Mouse (Mus musculus): ENCODE results near the gene Gprasp2.
A peak's percentile ranks its signal among the peaks of the same experiment; 100 is the strongest.
"Not testable (repeated sequence)": the region's sequence is repeated elsewhere in the genome, so short reads cannot be mapped to it uniquely, and the experiment has no call there.

The Gprasp2 gene

GRCm38 (mm10) chrX:135838521-135839360 is at the start of gene Gprasp2:
Gprasp2 (plus strand) TSS chrX:135839034.
- peak; percentile 42 for DNase-seq (ENCODE audit: low spot score)

- no peak for DNase-seq (ENCODE audit: low spot score)
These were observed 47.3 kb upstream of the Gprasp2 start for GRCm38 (mm10) chrX:135791536-135791935.

GRCm38 (mm10) chrX:135792326-135792725 is 46.5 kb upstream of the Gprasp2 start:
- DNase-seq (ENCODE audit: low spot score): no peak

- DNase-seq (ENCODE audit: low spot score): peak; percentile 73
These were observed 43.1 kb upstream of the Gprasp2 start for GRCm38 (mm10) chrX:135795591-135796304.

GRCm38 (mm10) chrX:135796305-135797211 is 42.3 kb upstream of the Gprasp2 start:
- not testable (repeated sequence) for DNase-seq (ENCODE audit: low spot score)

- peak; percentile 71 for DNase-seq (ENCODE audit: low spot score)
These were observed 41.6 kb upstream of the Gprasp2 start, which contains the start of gene Bhlhb9 for GRCm38 (mm10) chrX:135797212-135797644. Bhlhb9 (plus strand) TSS chrX:135797594.

GRCm38 (mm10) chrX:135804149-135804548 is 34.7 kb upstream of the Gprasp2 start:
- no peak for DNase-seq (ENCODE audit: low spot score)

GRCm38 (mm10) chrX:135805780-135806179 is 33.1 kb upstream of the Gprasp2 start:
- peak; percentile 51 for DNase-seq (ENCODE audit: low spot score)

GRCm38 (mm10) chrX:135835896-135836295 is 2.9 kb upstream of the Gprasp2 start:
- not testable (repeated sequence) for DNase-seq (ENCODE audit: low spot score)

GRCm38 (mm10) chrX:135837896-135838295 is 938 bp upstream of the Gprasp2 start:
- DNase-seq (ENCODE audit: low spot score): no peak

GRCm38 (mm10) chrX:135839397-135840391 is 860 bp downstream of the Gprasp2 start:
- DNase-seq (ENCODE audit: low spot score): peak; percentile 60

- not testable (repeated sequence) for DNase-seq (ENCODE audit: low spot score)
These were observed 28.0 kb downstream of the Gprasp2 start for GRCm38 (mm10) chrX:135866806-135867205.

GRCm38 (mm10) chrX:135876679-135877078 is 37.8 kb downstream of the Gprasp2 start:
- DNase-seq (ENCODE audit: low spot score): no peak

GRCm38 (mm10) chrX:135879626-135880025 is 40.8 kb downstream of the Gprasp2 start:
- DNase-seq (ENCODE audit: low spot score): no peak

- peak; percentile 78 for DNase-seq (ENCODE audit: low spot score)
These were observed 46.8 kb downstream of the Gprasp2 start for GRCm38 (mm10) chrX:135885411-135886233.

GRCm38 (mm10) chrX:135886234-135886585 is 47.4 kb downstream of the Gprasp2 start:
- DNase-seq (ENCODE audit: low spot score): peak; percentile 4
